Mouse (Mus musculus): ENCODE measurements at regions not wholly inside any gene's neighbourhood (a gene's known extent, or its start where the extent isn't known, plus 50 kb on each side); places are given as distances from the start of the nearest gene placed in this dataset.

DNA sequence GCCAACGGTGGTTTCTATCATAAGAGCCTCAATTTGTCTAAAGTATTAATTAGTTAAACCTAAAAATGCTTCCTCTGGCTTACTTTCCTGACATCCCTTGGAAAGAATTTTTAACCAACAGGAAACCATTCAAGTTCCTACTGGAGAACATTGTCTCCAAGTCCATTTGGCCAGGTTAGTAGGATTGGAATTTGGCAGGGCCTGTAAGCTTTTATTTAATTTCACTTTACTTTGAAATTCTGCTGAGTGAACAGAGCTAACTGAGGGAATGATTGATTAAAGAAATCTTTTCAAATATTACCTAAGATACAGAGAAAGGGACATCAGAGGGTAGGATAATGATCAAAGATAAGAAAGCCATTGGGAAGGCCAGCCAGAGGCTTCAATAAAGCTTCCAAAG is 102.4 kb upstream of the Sfrp2 start:
- no peak for DNase-seq (ENCODE audit: low read depth in 1 of 2, low spot score in 2 of 2)
- Histone ChIP-seq H3K27me3 (ENCODE audit: control insufficient read depth, insufficient read depth, low read length) (no peaks in the 10 kb centered on the region), H3K4me3 (ENCODE audit: extremely low read depth, insufficient read depth, insufficient read length) (no peak overlapping the region), H3K27ac (ENCODE audit: insufficient read depth, low read length) (no peak overlapping the region), H3K36me3 (ENCODE audit: control insufficient read depth, insufficient read depth, low read length) (no peaks in the 10 kb centered on the region), H3K4me1 (ENCODE audit: control insufficient read depth, insufficient read depth, insufficient read length) (no peaks in the 10 kb centered on the region)
- 77% methylated on average over 1 of the region's 1 CpGs for WGBS
- no peak for TF ChIP-seq POLR2A (IDR thresholded peaks at IDR 0.05; ENCODE audit: low read depth, low read length)
- no peak for TF ChIP-seq CTCF (IDR thresholded peaks at IDR 0.05; ENCODE audit: extremely low read depth, insufficient read depth, insufficient read length, insufficient replicate concordance)

- H3K4me3 ChIP-seq (ENCODE audit: extremely low read depth, insufficient read depth, insufficient read length): no peak overlapping the region
- no peaks in the 10 kb centered on the region for H3K36me3 ChIP-seq (ENCODE audit: control insufficient read depth, insufficient read depth, low read length)
- DNase-seq (ENCODE audit: low read depth in 1 of 2, low spot score in 2 of 2): no peak
- H3K4me1 ChIP-seq (ENCODE audit: control insufficient read depth, insufficient read depth, insufficient read length): no peaks in the 10 kb centered on the region
- no peaks in the 10 kb centered on the region for H3K27me3 ChIP-seq (ENCODE audit: control insufficient read depth, insufficient read depth, low read length)
- no peak for TF ChIP-seq CTCF (IDR thresholded peaks at IDR 0.05; ENCODE audit: extremely low read depth, insufficient read depth, insufficient read length, insufficient replicate concordance)
- TF ChIP-seq POLR2A (IDR thresholded peaks at IDR 0.05; ENCODE audit: low read depth, low read length): no peak
- no peak overlapping the region for H3K27ac ChIP-seq (ENCODE audit: insufficient read depth, low read length)
- WGBS: 91% methylated on average over 5 of the region's 5 CpGs
Observed at GRCm38 (mm10) chr3:83676147-83676546, 90.0 kb upstream of the Sfrp2 start.

- 94% methylated on average over 15 of the region's 15 CpGs for WGBS
- Histone ChIP-seq H3K27me3 (ENCODE audit: control insufficient read depth, insufficient read depth, low read length) (no peaks in the 10 kb centered on the region), H3K4me3 (ENCODE audit: extremely low read depth, insufficient read depth, insufficient read length) (no peak overlapping the region), H3K27ac (ENCODE audit: insufficient read depth, low read length) (no peak overlapping the region), H3K4me1 (ENCODE audit: control insufficient read depth, insufficient read depth, insufficient read length) (no peaks in the 10 kb centered on the region), H3K36me3 (ENCODE audit: control insufficient read depth, insufficient read depth, low read length) (no peaks in the 10 kb centered on the region)
- DNase-seq (ENCODE audit: low read depth in 1 of 2, low spot score in 2 of 2): no peak
- TF ChIP-seq CTCF (IDR thresholded peaks at IDR 0.05; ENCODE audit: extremely low read depth, insufficient read depth, insufficient read length, insufficient replicate concordance): no peak
- no peak for TF ChIP-seq POLR2A (IDR thresholded peaks at IDR 0.05; ENCODE audit: low read depth, low read length)
Observed at GRCm38 (mm10) chr3:83686611-83687010, 79.5 kb upstream of the Sfrp2 start.

- 66% methylated on average over 4 of the region's 4 CpGs for WGBS
- H3K4me1 ChIP-seq (ENCODE audit: control insufficient read depth, insufficient read depth, insufficient read length): no peaks in the 10 kb centered on the region
- DNase-seq (ENCODE audit: low read depth in 1 of 2, low spot score in 2 of 2): no peak
Observed at GRCm38 (mm10) chr3:83687503-83687902, 78.6 kb upstream of the Sfrp2 start.

GRCm38 (mm10) chr3:83689068-83689976 is 76.8 kb upstream of the Sfrp2 start:
- no peaks in the 10 kb centered on the region for H3K27me3 ChIP-seq (ENCODE audit: control insufficient read depth, insufficient read depth, low read length)
- TF ChIP-seq POLR2A (IDR thresholded peaks at IDR 0.05; ENCODE audit: low read depth, low read length) (no peak), CTCF (IDR thresholded peaks at IDR 0.05; ENCODE audit: extremely low read depth, insufficient read depth, insufficient read length, insufficient replicate concordance) (no peak)
- no peak overlapping the region for H3K4me3 ChIP-seq (ENCODE audit: extremely low read depth, insufficient read depth, insufficient read length)
- H3K36me3 ChIP-seq (ENCODE audit: control insufficient read depth, insufficient read depth, low read length): no peaks in the 10 kb centered on the region
- no peak for DNase-seq (ENCODE audit: low read depth in 1 of 2, low spot score in 2 of 2)
- H3K4me1 ChIP-seq (ENCODE audit: control insufficient read depth, insufficient read depth, insufficient read length): no peaks in the 10 kb centered on the region
- no peak overlapping the region for H3K27ac ChIP-seq (ENCODE audit: insufficient read depth, low read length)
- WGBS: 36% methylated on average over 12 of the region's 12 CpGs

More at GRCm38 (mm10) chr3:83687503-83687902, 78.6 kb upstream of the Sfrp2 start:
- TF ChIP-seq CTCF (IDR thresholded peaks at IDR 0.05; ENCODE audit: extremely low read depth, insufficient read depth, insufficient read length, insufficient replicate concordance) (no peak), POLR2A (IDR thresholded peaks at IDR 0.05; ENCODE audit: low read depth, low read length) (no peak)
- Histone ChIP-seq H3K27me3 (ENCODE audit: control insufficient read depth, insufficient read depth, low read length) (no peaks in the 10 kb centered on the region), H3K4me3 (ENCODE audit: extremely low read depth, insufficient read depth, insufficient read length) (no peak overlapping the region), H3K27ac (ENCODE audit: insufficient read depth, low read length) (no peak overlapping the region), H3K36me3 (ENCODE audit: control insufficient read depth, insufficient read depth, low read length) (no peaks in the 10 kb centered on the region)

GRCm38 (mm10) chr3:83694505-83694904 is 71.6 kb upstream of the Sfrp2 start:
- no peak for DNase-seq (ENCODE audit: low read depth in 1 of 2, low spot score in 2 of 2)
- WGBS: 77% methylated on average over 5 of the region's 5 CpGs
- H3K27ac ChIP-seq (ENCODE audit: insufficient read depth, low read length): no peak overlapping the region
- H3K27me3 ChIP-seq (ENCODE audit: control insufficient read depth, insufficient read depth, low read length): no peaks in the 10 kb centered on the region
- H3K4me3 ChIP-seq (ENCODE audit: extremely low read depth, insufficient read depth, insufficient read length): no peak overlapping the region
- TF ChIP-seq CTCF (IDR thresholded peaks at IDR 0.05; ENCODE audit: extremely low read depth, insufficient read depth, insufficient read length, insufficient replicate concordance) (no peak), POLR2A (IDR thresholded peaks at IDR 0.05; ENCODE audit: low read depth, low read length) (no peak)
- no peaks in the 10 kb centered on the region for H3K4me1 ChIP-seq (ENCODE audit: control insufficient read depth, insufficient read depth, insufficient read length)
- no peaks in the 10 kb centered on the region for H3K36me3 ChIP-seq (ENCODE audit: control insufficient read depth, insufficient read depth, low read length)

GRCm38 (mm10) chr3:83699751-83700150 is 66.4 kb upstream of the Sfrp2 start:
- 79% methylated on average over 3 of the region's 3 CpGs for WGBS
- TF ChIP-seq POLR2A (IDR thresholded peaks at IDR 0.05; ENCODE audit: low read depth, low read length) (no peak), CTCF (IDR thresholded peaks at IDR 0.05; ENCODE audit: extremely low read depth, insufficient read depth, insufficient read length, insufficient replicate concordance) (no peak)
- Histone ChIP-seq H3K27ac (ENCODE audit: insufficient read depth, low read length) (no peak overlapping the region), H3K4me1 (ENCODE audit: control insufficient read depth, insufficient read depth, insufficient read length) (no peaks in the 10 kb centered on the region), H3K36me3 (ENCODE audit: control insufficient read depth, insufficient read depth, low read length) (no peaks in the 10 kb centered on the region), H3K27me3 (ENCODE audit: control insufficient read depth, insufficient read depth, low read length) (no peaks in the 10 kb centered on the region), H3K4me3 (ENCODE audit: extremely low read depth, insufficient read depth, insufficient read length) (no peak overlapping the region)
- DNase-seq (ENCODE audit: low read depth in 1 of 2, low spot score in 2 of 2): no peak

All from spleen, adult 2 months (tissue).